Mouse (Mus musculus) embryonic facial prominence, embryonic 11.5 days (tissue): Measurements from ENCODE around the gene Camta1. TPM values are rescaled to one million over a fixed set of nuclear protein-coding genes. Genes with fewer than 3 reads are reported as not detected.

ENCODE experiments used
- ATAC-seq: fragments of 200-750 bp; cut with Nextera tagmentation; replicated peaks from 2 replicates; pipeline ENCODE4 v1.8.0; 2017; ENCODE audit warnings: low read depth; ENCODE audit not compliant: insufficient number of reproducible peaks, low FRiP score, low TSS enrichment
- DNase-seq: peaks from one replicate; pipeline ENCODE4 v3.0.0-alpha.2; 2015; ENCODE audit warnings: low spot score
- H3K27ac ChIP-seq: fragments of 300-500 bp; sonication (generic); replicated peaks from 2 replicates; pipeline ENCODE4 v1.5.1; 2014; ENCODE audit warnings: mild to moderate bottlenecking, low read depth, low read length, control low read depth
- H3K27me3 ChIP-seq: fragments of 300-500 bp; sonication (generic); 2 replicates; pipeline ENCODE4 v1.6.1; 2014; ENCODE audit warnings: mild to moderate bottlenecking, low read length, moderate library complexity, mixed read lengths; ENCODE audit not compliant: control insufficient read depth, insufficient read depth
- H3K36me3 ChIP-seq: fragments of 300-500 bp; sonication (generic); replicated peaks from 2 replicates; pipeline ENCODE4 v1.6.1; 2014; ENCODE audit warnings: low read depth, mild to moderate bottlenecking, low read length, moderate library complexity, mixed read lengths; ENCODE audit not compliant: control insufficient read depth, insufficient read depth
- H3K4me1 ChIP-seq: fragments of 300-500 bp; sonication (generic); 2 replicates; pipeline ENCODE4 v1.6.1; 2014; ENCODE audit warnings: low read length, mixed read lengths; ENCODE audit not compliant: control insufficient read depth, insufficient read depth
- H3K4me2 ChIP-seq: fragments of 300-500 bp; sonication (generic); 2 replicates; pipeline ENCODE4 v1.6.1; 2014; ENCODE audit warnings: low read depth, mild to moderate bottlenecking, control low read depth, low read length, moderate library complexity
- H3K4me3 ChIP-seq: fragments of 300-500 bp; sonication (generic); 2 replicates; pipeline ENCODE4 v1.5.1; 2014; ENCODE audit warnings: low read depth, low read length, control low read depth
- H3K9ac ChIP-seq: fragments of 300-500 bp; sonication (generic); replicated peaks from 2 replicates; pipeline ENCODE4 v1.6.1; 2014; ENCODE audit warnings: mild to moderate bottlenecking, control low read depth, low read length
- H3K9me3 ChIP-seq: fragments of 300-500 bp; sonication (generic); replicated peaks from 2 replicates; pipeline ENCODE4 v1.6.1; 2016; ENCODE audit warnings: mild to moderate bottlenecking, low read length, inconsistent platforms, mixed read lengths; ENCODE audit not compliant: control insufficient read depth
- WGBS: fragments of 180-500 bp; shearing (Covaris S2); extraction: QIAGEN DNeasy Blood & Tissue Kit; methylation state at CpG from one replicate; pipeline ENCODE4 v1.1.7; 2014; 5-methylcytosine and 5-hydroxymethylcytosine counted together
- polyA plus RNA-seq: library from polyadenylated mRNA; unstranded; fragments of >200 nt; fragmentation: Nextera tagmentation; extraction: Ambion mirVana; gene quantifications from 2 replicates; pipeline ENCODE4 v1.2.1, GENCODE M21; 2014

The Camta1 gene
- polyA plus RNA-seq, 1 experiment from 2014 or later: 130 TPM

GRCm38 (mm10) chr4:151901422-151901821 is 39.7 kb upstream of the Camta1 start:
- H3K36me3 ChIP-seq: no peaks in the 10 kb centered on the region
- H3K27ac ChIP-seq: no peak overlapping the region
- H3K9ac ChIP-seq: no peak overlapping the region
- H3K27me3 ChIP-seq: no peaks in the 10 kb centered on the region
- no peaks in the 10 kb centered on the region for H3K4me1 ChIP-seq
- no peak for ATAC-seq
- H3K9me3 ChIP-seq: no peaks in the 10 kb centered on the region
- WGBS: 63% methylated on average over 11 of the region's 11 CpGs
- H3K4me2 ChIP-seq: no peak overlapping the region
- no peak for DNase-seq
- H3K4me3 ChIP-seq: no peak overlapping the region

GRCm38 (mm10) chr4:151900735-151901134 is 39.1 kb upstream of the Camta1 start:
- Histone ChIP-seq H3K36me3 (no peaks in the 10 kb centered on the region), H3K4me2 (no peak overlapping the region), H3K4me3 (no peak overlapping the region), H3K9ac (no peak overlapping the region), H3K9me3 (no peaks in the 10 kb centered on the region), H3K27me3 (no peaks in the 10 kb centered on the region), H3K4me1 (no peaks in the 10 kb centered on the region), H3K27ac (no peak overlapping the region)
- no peak for ATAC-seq
- WGBS: 79% methylated on average over 6 of the region's 6 CpGs
- DNase-seq: no peak

- DNase-seq: no peak
- Histone ChIP-seq H3K36me3 (no peaks in the 10 kb centered on the region), H3K4me2 (no peak overlapping the region), H3K9ac (no peak overlapping the region), H3K27ac (no peak overlapping the region), H3K4me3 (no peak overlapping the region), H3K27me3 (no peaks in the 10 kb centered on the region), H3K9me3 (no peaks in the 10 kb centered on the region), H3K4me1 (no peaks in the 10 kb centered on the region)
- WGBS: 69% methylated on average over 11 of the region's 11 CpGs
- ATAC-seq: no peak
Observed at GRCm38 (mm10) chr4:151899707-151900384, 38.2 kb upstream of the Camta1 start.

DNA sequence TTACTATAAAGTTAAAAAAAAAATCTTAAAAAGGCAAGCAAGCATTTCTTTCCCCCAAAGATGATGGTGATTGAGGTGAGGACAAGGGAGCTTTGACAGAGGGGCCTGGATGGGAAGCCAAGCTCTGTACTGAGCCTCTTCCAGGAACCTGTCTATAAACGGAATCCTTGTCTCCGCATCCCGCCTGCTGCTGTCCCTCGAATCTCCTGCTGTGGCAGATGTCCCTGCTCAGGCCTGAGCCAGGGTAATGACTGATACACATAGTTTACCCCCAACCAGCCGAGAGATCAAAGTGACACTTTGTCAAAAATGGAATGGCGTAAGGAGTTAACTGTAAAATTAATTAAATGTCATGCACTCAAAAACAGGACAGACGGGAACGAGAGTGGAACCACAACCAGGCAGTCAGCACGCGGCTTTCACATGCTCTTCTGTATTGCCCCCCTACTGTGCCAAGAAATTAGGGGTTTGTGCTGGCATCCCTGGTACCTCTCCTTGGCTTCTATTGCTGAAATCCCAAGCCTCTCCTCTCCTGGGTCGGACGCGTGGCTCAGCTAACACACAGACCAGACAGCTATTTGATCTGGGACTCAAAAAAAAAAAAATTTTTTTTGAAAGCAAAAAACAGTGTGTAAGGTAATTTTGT is 37.0 kb upstream of the Camta1 start:
- H3K9ac ChIP-seq: no peak overlapping the region
- no peak overlapping the region for H3K4me3 ChIP-seq
- DNase-seq: no peak
- H3K36me3 ChIP-seq: no peaks in the 10 kb centered on the region
- H3K4me2 ChIP-seq: no peak overlapping the region
- H3K27me3 ChIP-seq: no peaks in the 10 kb centered on the region
- no peaks in the 10 kb centered on the region for H3K9me3 ChIP-seq
- ATAC-seq: no peak
- WGBS: 50% methylated on average over 13 of the region's 13 CpGs
- H3K4me1 ChIP-seq: no peaks in the 10 kb centered on the region
- H3K27ac ChIP-seq: no peak overlapping the region

- no peak for ATAC-seq
- DNase-seq: no peak
- Histone ChIP-seq H3K4me3 (no peak overlapping the region), H3K27ac (no peak overlapping the region), H3K4me2 (no peak overlapping the region), H3K4me1 (no peaks in the 10 kb centered on the region), H3K9ac (no peak overlapping the region), H3K27me3 (no peaks in the 10 kb centered on the region), H3K36me3 (no peaks in the 10 kb centered on the region), H3K9me3 (no peaks in the 10 kb centered on the region)
- 50% methylated on average over 9 of the region's 9 CpGs for WGBS
Observed at GRCm38 (mm10) chr4:151897069-151897617, 35.5 kb upstream of the Camta1 start.

DNA sequence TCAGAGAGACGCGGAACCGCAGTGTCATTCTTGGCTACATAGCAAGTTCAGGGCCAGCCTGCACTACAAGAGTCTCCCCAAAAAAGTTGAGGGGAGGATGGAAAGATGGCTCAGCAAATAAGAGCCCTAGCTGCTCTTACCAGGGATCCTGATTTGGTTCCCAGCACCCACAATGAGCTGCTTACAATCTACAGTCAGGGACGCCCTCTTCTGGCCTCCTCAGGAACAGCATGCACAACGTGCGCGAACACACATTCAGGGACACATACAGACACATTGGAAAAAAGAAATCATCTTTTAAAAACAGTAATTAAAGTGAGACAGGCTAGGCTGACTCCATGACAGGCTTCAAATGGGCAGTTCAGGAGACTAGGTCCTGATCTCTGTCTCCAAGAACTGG is 33.9 kb upstream of the Camta1 start:
- WGBS: 83% methylated on average over 7 of the region's 7 CpGs

DNA sequence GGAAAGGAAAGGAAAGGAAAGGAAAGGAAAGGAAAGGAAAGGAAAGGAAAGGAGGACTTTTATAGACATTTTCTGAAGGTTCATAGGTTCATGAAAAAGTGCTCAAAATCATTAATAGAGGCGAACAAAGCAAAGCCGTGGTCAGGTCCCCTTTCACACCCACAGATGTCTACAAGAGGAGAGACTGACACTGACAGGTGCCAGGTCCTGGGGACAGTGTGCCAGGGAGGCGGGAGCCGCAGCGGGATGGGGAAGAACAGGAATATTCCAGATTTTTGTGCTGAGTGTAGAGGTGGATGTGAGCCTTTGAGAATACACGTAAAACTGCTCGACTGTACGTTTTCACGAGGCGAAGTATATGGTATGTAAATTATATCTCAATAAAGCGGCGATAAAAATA is 33.2 kb upstream of the Camta1 start:
- no peak for DNase-seq
- Histone ChIP-seq H3K27ac (no peak overlapping the region), H3K9me3 (no peaks in the 10 kb centered on the region), H3K4me2 (no peak overlapping the region), H3K27me3 (no peaks in the 10 kb centered on the region), H3K36me3 (no peaks in the 10 kb centered on the region), H3K4me1 (no peaks in the 10 kb centered on the region), H3K9ac (no peak overlapping the region), H3K4me3 (no peak overlapping the region)
- no peak for ATAC-seq
- WGBS: 93% methylated on average over 12 of the region's 12 CpGs

More for the DNA sequence above, 33.9 kb upstream of the Camta1 start:
- DNase-seq (no peak), ATAC-seq (no peak)
- Histone ChIP-seq H3K27me3 (no peaks in the 10 kb centered on the region), H3K27ac (no peak overlapping the region), H3K4me1 (no peaks in the 10 kb centered on the region), H3K4me2 (no peak overlapping the region), H3K36me3 (no peaks in the 10 kb centered on the region), H3K4me3 (no peak overlapping the region), H3K9me3 (no peaks in the 10 kb centered on the region), H3K9ac (no peak overlapping the region)

DNA sequence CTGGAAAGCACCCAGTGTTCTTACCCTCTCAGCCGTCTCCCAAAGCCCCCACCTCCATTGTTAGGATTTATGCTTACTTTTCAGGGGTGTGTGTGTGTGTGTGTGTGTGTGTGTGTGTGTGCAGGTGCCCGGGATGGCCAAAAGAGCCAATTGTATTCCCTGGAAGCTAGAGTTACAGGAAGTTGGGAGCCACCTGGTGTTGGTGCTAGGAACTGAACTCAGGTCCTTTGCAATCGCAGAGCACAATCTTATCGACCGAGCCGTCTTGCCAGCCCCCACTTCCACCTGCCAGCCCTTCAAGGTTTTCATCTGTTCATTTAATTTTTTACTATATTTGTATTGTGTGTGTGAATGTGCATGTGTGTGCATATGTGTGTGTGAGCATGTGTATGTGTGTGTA is 31.6 kb upstream of the Camta1 start:
- Histone ChIP-seq H3K9ac (no peak overlapping the region), H3K4me1 (no peaks in the 10 kb centered on the region)

More for the DNA sequence above, 31.6 kb upstream of the Camta1 start:
- ATAC-seq (no peak), DNase-seq (no peak)
- Histone ChIP-seq H3K4me3 (no peak overlapping the region), H3K9me3 (no peaks in the 10 kb centered on the region), H3K27me3 (no peaks in the 10 kb centered on the region), H3K27ac (no peak overlapping the region), H3K4me2 (no peak overlapping the region), H3K36me3 (no peaks in the 10 kb centered on the region)
- 82% methylated on average over 6 of the region's 6 CpGs for WGBS
